Mouse (Mus musculus): ENCODE results near the gene Rhpn2. TPM values are rescaled to one million over a fixed set of nuclear protein-coding genes. Genes with fewer than 3 reads are reported as not detected.
A peak's percentile ranks its signal among the peaks of the same experiment; 100 is the strongest.
"Not testable (repeated sequence)": the region's sequence is repeated elsewhere in the genome, so short reads cannot be mapped to it uniquely, and the experiment has no call there.

Rhpn2 gene
- total and polyA plus RNA-seq, 2 experiments from 2014 or later, result 1.6 to 3.3 TPM

DNA sequence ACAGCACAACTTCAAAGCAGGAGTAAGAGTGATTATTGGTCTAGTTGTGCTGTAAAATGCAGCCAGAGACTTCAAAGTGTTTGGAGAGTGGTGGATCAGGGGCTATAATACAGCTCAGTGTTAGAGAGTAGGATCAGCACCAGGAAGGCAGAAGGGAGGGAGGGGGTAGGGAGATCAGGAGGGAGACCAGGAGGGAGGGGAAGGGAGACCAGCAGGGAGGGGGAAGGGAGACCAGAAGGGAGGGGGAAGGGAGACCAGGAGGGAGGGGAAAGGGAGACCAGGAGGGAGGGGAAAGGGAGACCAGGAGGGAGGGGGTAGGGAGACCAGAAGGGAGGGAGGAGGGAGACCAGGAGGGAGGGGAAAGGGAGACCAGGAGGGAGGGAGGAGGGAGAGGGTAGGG, 19.8 kb upstream of the Rhpn2 start:
- Histone ChIP-seq H3K4me1 (ENCODE audit: insufficient read depth) (peaks cover 6% of the 10 kb centered on the region; the same call in 1 of the 2 replicates), H3K27me3 (ENCODE audit: insufficient read depth, low read length) (no peaks in the 10 kb centered on the region), H3K36me3 (ENCODE audit: insufficient read depth) (peaks cover 14% of the 10 kb centered on the region), H3K4me2 (ENCODE audit: low read depth) (no peak overlapping the region), H3K4me3 (ENCODE audit: low read depth, low read length) (no peak overlapping the region), H3K27ac (ENCODE audit: low read depth, low read length) (no peak overlapping the region), H3K9ac (no peak overlapping the region), H3K9me3 (ENCODE audit: low read length) (no peaks in the 10 kb centered on the region)
- no peak for ATAC-seq
- DNase-seq, result no peak
- no peak for TF ChIP-seq CTCF (IDR thresholded peaks at IDR 0.05; ENCODE audit: low read depth)

- peaks cover 9% of the 10 kb centered on the region for H3K4me1 ChIP-seq (ENCODE audit: insufficient read depth)
- DNase-seq, result peak; percentile 95
- H3K27me3 ChIP-seq (ENCODE audit: insufficient read depth, low read length), result no peaks in the 10 kb centered on the region
- H3K4me3 ChIP-seq (ENCODE audit: low read depth, low read length), result peak within 1 kb of the TSS; percentile 65
- peak within 1 kb of the TSS; percentile 79 for H3K27ac ChIP-seq (ENCODE audit: low read depth, low read length)
- peak within 1 kb of the TSS; percentile 79 for H3K9ac ChIP-seq
- H3K36me3 ChIP-seq (ENCODE audit: insufficient read depth), result peaks cover under 1% of the 10 kb centered on the region; the same call in 1 of the 2 replicates
- 0 out of 2 replicates have a peak, but pooled peaks have one; percentile 9 for TF ChIP-seq CTCF (IDR thresholded peaks at IDR 0.05; ENCODE audit: low read depth)
- H3K9me3 ChIP-seq (ENCODE audit: low read length), result no peaks in the 10 kb centered on the region
- peak; percentile 89 for ATAC-seq
- H3K4me2 ChIP-seq (ENCODE audit: low read depth), result peak within 1 kb of the TSS; percentile 69
- 2% methylated on average over 39 of the region's 39 CpGs for WGBS
Measured at GRCm38 (mm10) chr7:35317729-35318609, 16.0 kb upstream of the Rhpn2 start, which contains the start of gene Gpatch1. Gpatch1 (minus strand) TSS chr7:35318440.

- H3K9ac ChIP-seq; H3K9me3 ChIP-seq (ENCODE audit: low read length); H3K27me3 ChIP-seq (ENCODE audit: insufficient read depth, low read length); H3K36me3 ChIP-seq (ENCODE audit: insufficient read depth); DNase-seq; ATAC-seq; H3K4me3 ChIP-seq (ENCODE audit: low read depth, low read length); H3K4me2 ChIP-seq (ENCODE audit: low read depth); H3K27ac ChIP-seq (ENCODE audit: low read depth, low read length): not testable (repeated sequence)
- 69% methylated on average over 3 of the region's 3 CpGs for WGBS
- H3K4me1 ChIP-seq (ENCODE audit: insufficient read depth), result peaks cover 12% of the 10 kb centered on the region
Measured at GRCm38 (mm10) chr7:35319221-35319620, 14.7 kb upstream of the Rhpn2 start.

- ATAC-seq, result no peak
- H3K4me3 ChIP-seq (ENCODE audit: low read depth, low read length), result no peak overlapping the region
- no peaks in the 10 kb centered on the region for H3K36me3 ChIP-seq (ENCODE audit: insufficient read depth)
- H3K9ac ChIP-seq, result no peak overlapping the region
- H3K4me1 ChIP-seq (ENCODE audit: insufficient read depth), result peaks cover 12% of the 10 kb centered on the region
- no peak for TF ChIP-seq CTCF (IDR thresholded peaks at IDR 0.05; ENCODE audit: low read depth)
- WGBS, result 79% methylated on average over 4 of the region's 4 CpGs
- H3K9me3 ChIP-seq (ENCODE audit: low read length), result no peaks in the 10 kb centered on the region
- H3K4me2 ChIP-seq (ENCODE audit: low read depth), result no peak overlapping the region
- H3K27ac ChIP-seq (ENCODE audit: low read depth, low read length), result no peak overlapping the region
- no peaks in the 10 kb centered on the region for H3K27me3 ChIP-seq (ENCODE audit: insufficient read depth, low read length)
- DNase-seq, result no peak
Measured at GRCm38 (mm10) chr7:35319755-35320154, 14.2 kb upstream of the Rhpn2 start.

DNA sequence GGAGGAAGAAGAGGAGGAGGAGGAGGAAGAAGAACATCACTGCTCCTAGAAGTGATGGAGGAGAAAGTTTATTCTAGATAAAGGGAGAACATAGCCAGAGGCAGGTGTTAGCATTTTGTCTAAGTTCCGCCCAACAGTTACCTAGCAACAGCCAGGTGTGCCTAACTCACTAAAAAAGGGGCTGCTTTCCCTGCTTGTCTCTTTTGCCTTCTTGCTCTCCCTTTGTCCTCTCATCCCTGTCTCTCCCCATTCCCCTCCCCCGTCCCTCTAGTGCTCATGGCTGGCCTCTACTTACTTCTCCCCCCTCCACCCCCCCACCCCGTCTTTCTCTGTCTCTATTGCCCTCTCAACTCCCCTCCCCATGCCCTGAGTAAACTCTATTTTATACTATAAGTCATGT, 11.8 kb upstream of the Rhpn2 start:
- ATAC-seq (no peak), DNase-seq (peak; percentile 11)
- Histone ChIP-seq H3K9me3 (ENCODE audit: low read length) (no peaks in the 10 kb centered on the region), H3K27ac (ENCODE audit: low read depth, low read length) (no peak overlapping the region), H3K9ac (no peak overlapping the region), H3K4me1 (ENCODE audit: insufficient read depth) (peaks cover 12% of the 10 kb centered on the region), H3K36me3 (ENCODE audit: insufficient read depth) (no peaks in the 10 kb centered on the region), H3K4me3 (ENCODE audit: low read depth, low read length) (no peak overlapping the region), H3K27me3 (ENCODE audit: insufficient read depth, low read length) (no peaks in the 10 kb centered on the region), H3K4me2 (ENCODE audit: low read depth) (no peak overlapping the region)
- no peak for TF ChIP-seq CTCF (IDR thresholded peaks at IDR 0.05; ENCODE audit: low read depth)
- 58% methylated on average over 3 of the region's 3 CpGs for WGBS

DNA sequence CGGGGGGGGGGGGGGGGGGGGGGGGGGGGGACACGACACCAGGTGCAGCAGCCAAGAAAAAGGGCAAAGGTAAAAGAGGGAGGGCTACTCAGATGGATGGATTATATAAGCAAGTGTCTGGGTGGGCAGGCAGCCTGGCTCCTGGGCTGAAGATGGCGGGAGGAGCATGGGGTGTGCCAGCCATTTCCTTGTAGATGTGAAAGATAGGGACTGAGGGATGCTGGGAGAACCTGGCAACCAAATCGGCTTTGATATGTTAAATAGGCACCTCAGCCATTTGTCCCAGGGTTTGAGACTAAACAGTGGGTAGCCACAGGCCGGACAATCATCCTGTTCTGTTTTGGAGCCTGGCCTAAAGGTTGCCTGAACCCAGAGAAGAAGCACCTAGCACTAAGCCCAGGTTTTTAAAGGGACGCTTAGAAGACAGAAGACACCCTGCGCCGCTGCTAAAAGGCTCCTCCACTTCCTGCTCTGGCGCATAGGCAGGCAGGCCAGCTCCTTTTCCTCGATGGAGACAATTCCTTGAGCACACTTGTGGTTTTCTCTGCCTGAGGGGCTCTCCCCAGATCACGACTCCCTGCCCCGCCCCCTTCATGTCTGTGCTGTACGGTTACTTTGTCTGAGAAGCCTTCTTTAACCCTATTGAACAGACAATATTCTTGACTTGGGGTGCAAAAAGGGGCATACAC, 11.1 kb upstream of the Rhpn2 start:
- 8% methylated on average over 11 of the region's 13 CpGs for WGBS

DNA sequence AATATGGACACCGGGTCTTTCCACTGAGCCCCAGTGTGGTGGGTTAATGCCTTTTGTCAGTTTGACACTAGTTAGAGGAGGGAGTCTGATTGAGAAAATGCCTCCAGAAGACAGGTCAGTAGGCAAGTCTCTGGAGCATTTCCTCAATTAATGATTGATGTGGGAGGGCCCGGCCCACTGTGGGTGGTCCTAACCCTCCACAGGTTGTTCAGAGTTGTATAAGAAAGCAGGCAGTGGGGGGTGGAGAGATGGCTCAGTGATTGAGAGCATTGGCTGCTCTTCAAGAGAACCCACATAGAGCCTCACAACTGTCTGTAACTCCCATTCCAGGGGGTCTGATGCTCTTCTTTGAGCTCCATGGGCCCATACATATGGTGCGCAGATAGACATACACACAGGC, 2.4 kb upstream of the Rhpn2 start:
- 58% methylated on average over 3 of the region's 3 CpGs for WGBS
- Histone ChIP-seq H3K27me3 (ENCODE audit: insufficient read depth, low read length) (peaks cover 9% of the 10 kb centered on the region), H3K4me1 (ENCODE audit: insufficient read depth) (peaks cover 6% of the 10 kb centered on the region; the same call in 1 of the 2 replicates), H3K4me3 (ENCODE audit: low read depth, low read length) (no peak overlapping the region), H3K4me2 (ENCODE audit: low read depth) (no peak overlapping the region), H3K27ac (ENCODE audit: low read depth, low read length) (no peak overlapping the region), H3K36me3 (ENCODE audit: insufficient read depth) (no peaks in the 10 kb centered on the region), H3K9ac (no peak overlapping the region), H3K9me3 (ENCODE audit: low read length) (no peaks in the 10 kb centered on the region)
- no peak for ATAC-seq
- DNase-seq, result no peak
- TF ChIP-seq CTCF (IDR thresholded peaks at IDR 0.05; ENCODE audit: low read depth), result no peak

More for the DNA sequence above, 11.1 kb upstream of the Rhpn2 start:
- DNase-seq, result peak; percentile 24
- Histone ChIP-seq H3K4me3 (ENCODE audit: low read depth, low read length) (no peak overlapping the region), H3K27me3 (ENCODE audit: insufficient read depth, low read length) (no peaks in the 10 kb centered on the region), H3K9me3 (ENCODE audit: low read length) (no peaks in the 10 kb centered on the region), H3K4me2 (ENCODE audit: low read depth) (peak overlapping the region; percentile 24), H3K36me3 (ENCODE audit: insufficient read depth) (no peaks in the 10 kb centered on the region), H3K4me1 (ENCODE audit: insufficient read depth) (peaks cover 6% of the 10 kb centered on the region), H3K27ac (ENCODE audit: low read depth, low read length) (no peak overlapping the region), H3K9ac (0 out of 2 replicates have a peak overlapping the region, but pooled peaks have one; percentile 10)
- peak; percentile 28; the same call in 1 of the 2 replicates for ATAC-seq
- no peak for TF ChIP-seq CTCF (IDR thresholded peaks at IDR 0.05; ENCODE audit: low read depth)

All from forebrain, postnatal 0 days (tissue).